Mouse (Mus musculus) neural tube, embryonic 10.5 days (tissue): Measurements from ENCODE around the gene Rangrf.
"Not testable (repeated sequence)": the region's sequence is repeated elsewhere in the genome, so short reads cannot be mapped to it uniquely, and the experiment has no call there.

Experiments used
- DNase-seq: peaks from one replicate; pipeline ENCODE4 v3.0.0-alpha.2; 2017; ENCODE audit warnings: low spot score; ENCODE audit errors: extremely low spot score

Gene Rangrf

DNA sequence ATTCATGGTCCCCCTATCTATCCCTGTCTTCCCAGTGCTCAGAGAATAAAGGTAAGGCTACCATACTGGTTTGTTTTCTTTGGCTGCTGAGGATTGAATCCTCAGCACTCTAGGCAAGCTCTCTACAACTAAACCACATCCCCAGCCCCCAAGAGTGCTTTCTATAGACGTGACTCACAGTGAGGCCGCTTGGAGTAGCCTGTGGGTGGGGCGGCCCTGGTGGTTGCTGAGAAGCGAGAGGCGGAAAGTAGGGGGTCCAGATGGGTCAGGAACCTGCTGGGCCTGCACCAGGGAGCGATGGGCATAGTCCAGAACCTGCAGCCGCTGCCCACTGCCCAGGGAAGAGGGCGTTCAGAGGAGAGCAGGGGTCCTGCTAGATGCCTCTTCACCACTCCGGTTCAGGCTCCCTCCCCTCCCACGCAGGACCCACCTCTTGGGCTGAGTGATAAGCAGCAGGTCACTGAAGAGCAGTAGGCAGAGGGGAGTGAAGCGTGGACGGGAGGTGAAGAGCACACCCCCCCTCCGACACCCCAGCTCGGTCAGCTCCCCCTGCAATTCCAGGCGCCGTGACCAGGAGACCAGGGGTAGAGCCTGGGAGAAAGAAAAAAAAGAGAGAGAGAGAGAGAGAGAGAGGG is 28.1 kb downstream of the Rangrf start:
- DNase-seq = no peak

DNA sequence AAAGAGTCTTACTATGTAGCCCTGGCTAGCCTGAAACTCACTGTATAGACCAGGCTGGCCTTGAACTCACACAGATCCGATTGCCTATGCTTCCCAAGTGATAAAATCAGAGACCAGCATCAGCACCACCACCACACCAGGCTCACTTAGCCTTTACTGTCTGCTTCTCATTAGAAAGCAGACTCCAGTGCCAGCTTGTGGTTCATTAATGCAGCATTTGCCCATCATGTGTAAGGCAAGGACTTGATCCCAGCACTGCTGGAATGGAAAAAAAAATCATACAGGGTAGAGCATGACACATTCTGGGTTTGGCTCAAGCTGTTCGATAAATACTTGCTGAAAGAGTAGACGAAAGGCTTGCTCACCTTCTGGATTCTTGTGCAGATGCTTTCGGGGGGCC is 29.0 kb downstream of the Rangrf start:
- no peak for DNase-seq

DNA sequence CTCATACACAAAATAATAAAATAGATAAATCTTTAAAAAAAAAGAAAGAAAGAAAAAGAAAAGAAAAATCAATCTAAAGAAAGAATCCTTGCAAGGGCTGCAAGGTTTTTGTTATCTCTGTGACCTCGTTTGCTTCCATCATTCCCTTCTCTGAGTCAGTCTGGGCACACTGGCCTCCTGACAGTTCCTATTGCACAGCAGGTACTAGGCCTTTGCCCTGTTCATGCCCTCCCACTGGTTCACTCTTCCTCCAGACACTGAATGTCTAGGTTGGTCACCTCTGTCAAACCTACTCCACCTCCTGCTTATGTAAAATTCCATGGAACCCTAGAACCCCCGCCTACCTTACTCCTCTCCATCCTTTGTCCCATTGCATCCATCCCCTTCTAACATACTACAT is 29.7 kb downstream of the Rangrf start:
- no peak for DNase-seq

DNA sequence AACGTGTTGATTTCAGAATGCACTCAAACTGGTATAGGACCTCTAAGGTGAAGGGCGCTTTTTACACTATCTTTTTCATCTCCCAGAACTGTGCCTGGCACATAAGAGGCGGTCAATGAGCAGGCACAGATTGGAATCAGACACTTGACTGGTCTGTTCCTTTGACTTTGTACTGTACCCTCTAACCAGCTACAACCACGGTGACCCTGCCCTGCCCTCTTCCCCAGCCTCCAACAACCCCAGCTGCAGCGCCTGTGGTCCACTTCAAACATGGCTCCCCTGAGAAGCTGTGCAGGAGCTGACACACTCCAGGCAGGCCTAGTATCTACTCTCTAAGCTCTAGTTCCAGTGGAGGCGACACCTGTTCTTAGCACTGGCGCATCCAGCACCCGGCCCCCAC is 32.3 kb downstream of the Rangrf start:
- DNase-seq = no peak

DNA sequence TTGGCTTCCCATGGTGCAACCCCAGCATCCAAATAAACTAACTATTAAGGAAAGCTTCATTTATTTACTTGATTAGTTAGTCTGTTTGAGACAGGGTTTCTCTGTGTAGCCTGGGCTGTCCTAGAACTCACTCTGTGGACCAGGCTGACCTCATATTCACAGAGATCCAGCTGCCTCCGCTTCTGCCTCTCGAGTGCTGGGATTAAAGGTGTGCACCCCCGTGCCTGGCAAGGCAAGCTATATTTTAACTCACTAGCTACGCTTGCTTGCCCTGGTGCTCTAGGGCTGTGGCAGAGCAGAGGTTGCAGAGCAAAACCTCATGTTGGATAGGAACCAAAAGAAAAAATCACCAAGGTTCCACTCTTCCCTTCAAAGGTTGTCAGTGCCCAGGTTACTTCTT is 34.5 kb downstream of the Rangrf start:
- no peak for DNase-seq

DNA sequence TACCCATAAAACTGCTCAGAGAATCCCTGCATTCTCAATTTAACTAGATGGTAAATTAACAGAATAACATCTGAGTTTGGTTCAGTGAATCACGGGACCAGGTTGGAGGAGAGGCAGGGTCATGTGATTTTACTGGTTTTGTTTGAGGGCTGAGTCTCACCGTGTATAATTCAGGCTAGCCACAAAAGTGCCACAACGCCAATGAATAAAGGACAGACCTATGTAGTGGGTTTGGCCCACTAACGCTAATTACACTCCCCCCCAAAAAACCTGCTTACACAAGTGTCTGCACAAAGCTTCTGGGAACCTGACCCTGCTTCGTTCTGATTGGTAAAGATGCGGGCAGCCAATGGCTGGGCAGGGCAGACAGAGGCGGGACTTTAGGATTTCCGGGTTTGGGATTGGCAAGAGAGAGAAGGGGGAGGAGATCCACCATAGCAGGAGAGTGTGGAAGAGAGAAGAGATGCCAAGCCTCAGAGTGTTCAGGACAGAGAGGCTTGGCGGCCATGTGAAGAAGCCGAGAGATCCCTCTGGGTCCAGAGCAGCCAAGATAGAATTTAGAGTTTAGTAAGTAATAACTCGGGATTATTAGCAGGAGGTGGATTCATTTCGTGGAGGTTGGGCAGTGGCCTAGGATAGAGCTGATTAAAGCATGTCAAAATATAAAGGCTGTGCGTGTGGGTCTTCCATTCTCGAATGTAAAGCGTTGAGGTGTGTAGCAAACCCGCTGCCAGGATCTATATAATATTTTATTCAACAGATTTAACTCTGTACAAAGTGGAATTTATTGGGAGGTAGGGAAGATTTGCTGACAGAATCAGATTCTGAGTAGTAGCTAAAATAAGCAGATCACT is 35.3 kb downstream of the Rangrf start:
- DNase-seq = peak; percentile 85

DNA sequence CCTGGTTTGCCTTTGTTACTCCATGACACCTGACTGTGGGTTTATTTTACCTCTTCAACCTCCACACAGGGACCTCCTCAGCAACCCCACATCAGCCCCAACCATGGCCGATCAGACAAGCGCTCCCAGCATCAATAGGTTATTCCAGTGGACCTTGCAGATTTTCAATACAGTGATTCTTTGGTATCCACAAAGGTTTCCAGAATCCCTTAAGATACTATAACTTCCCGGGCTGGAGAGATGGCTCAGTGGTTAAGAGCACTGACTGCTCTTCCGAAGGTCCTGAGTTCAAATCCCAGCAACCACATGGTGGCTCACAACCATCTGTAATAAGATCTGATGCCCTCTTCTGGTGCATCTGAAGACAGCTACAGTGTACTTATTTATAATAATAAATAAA is 38.0 kb downstream of the Rangrf start:
- DNase-seq = not testable (repeated sequence)

DNA sequence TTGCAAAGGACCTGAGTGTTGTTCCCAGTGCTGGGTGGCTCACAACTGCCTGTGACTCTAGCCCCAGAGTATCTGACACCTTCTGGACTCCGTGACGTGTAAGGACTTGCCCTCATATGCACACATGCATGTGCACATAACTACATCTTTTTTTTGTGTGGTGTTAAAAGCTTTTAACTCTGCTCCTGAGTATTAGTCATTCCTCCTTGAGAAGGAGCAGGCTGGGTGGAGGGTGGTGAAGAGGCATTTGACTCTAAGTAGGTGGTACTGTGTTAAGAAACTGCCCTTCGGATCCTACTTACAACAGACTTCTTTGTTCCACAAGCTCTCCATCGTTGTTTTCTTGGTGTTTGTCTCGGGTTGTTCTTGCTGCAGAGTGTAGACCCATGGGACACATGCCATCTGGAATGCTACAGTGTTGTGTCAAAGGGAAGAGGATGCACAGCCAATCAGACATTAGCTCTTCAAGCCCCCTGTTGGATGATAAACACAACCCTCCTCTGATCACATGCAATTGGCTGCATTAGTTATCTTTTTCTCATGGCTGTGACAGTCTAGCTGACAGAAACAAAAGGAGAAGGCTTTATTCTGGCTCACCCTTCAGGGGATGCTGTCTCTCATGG is 41.0 kb downstream of the Rangrf start:
- no peak for DNase-seq

DNA sequence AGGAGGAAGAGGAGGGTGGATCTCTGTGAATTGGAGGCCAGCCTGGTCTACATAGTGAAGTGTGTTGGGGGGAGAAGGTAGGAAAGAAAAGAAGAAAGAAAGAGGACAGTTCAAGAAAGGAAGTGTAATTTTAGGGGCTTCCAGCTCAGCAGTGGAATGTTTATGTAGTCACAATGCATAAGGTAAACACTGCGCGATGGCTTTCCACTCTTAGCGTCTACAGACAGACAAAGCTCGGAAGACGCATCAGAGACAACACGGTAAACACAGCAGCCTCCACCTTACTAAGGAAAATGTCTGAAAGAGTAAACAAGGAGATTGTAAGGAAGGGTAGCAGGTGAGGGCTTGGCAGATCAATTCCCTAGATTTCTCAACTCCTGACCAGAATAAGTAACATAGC is 45.0 kb downstream of the Rangrf start:
- no peak for DNase-seq

DNA sequence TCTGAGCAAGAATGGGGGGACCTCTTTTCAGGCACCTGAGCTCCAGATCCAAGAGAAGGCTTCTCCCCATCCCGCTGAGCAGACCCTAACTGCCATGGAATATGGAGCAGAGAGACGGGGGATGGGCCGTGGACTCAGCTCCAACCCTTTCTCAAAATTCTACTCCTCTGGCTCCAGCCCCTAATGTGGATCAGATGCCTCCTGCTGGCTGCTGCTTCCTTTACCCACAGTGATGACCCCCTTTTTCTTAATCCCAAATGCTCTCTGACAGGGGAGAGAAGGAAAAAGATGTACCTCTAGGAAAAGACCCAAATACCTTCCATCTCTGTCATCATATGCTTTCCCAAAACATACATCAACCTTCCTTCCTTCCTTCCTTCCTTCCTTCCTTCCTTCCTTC is 48.0 kb downstream of the Rangrf start, which contains the start of gene Odf4:
Gene Odf4 (minus strand): TSS at position 101 of the 400 bp plus-strand sequence.
- no peak for DNase-seq

DNA sequence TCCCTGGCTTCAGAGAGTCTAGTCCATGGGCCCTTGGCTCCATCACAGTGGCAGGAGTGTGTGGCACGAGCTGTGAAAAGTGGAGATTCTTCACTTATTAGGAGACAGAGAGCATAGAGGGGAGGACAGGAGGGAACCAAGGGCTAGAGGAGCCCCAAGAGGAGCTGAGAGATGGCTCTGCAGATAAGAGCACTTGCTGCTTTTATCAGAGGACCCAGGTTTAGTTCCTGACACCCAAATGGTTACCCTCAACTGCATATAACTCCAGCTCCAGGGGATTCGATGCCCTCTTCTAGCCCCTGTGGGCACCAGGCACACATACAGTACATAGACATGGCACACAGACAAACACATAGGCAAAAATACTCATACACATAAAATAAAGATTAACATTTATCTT is 50.2 kb downstream of the Rangrf start:
- DNase-seq = no peak

DNA sequence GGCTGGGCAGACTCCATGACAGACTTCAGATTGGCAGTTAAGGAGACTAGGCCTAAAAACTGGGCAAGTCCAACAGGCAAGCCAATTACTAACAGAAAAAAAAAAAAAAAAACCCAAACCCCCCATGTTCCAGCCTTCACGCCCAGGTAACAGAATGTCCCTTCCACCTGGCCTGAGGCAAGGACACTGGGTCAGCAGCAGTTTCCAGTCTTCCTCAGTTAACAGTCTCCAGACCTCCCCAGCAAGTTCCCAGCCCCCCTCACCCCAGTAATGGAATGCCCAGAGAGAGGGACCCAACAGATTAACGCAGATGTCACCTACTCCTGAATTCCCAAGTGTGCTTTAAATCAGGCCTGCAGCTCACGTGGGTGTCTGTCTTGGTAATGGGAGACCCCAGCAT is 51.8 kb downstream of the Rangrf start:
- DNase-seq = no peak
